Mouse (Mus musculus): ENCODE results near the gene Il18.
A peak's percentile ranks its signal among the peaks of the same experiment; 100 is the strongest.

- TF ChIP-seq CTCF (IDR thresholded peaks at IDR 0.05) (peak; percentile 55), POLR2A (IDR thresholded peaks at IDR 0.05; ENCODE audit: insufficient read depth, low read depth, low read length) (no peak)
Observed at GRCm38 (mm10) chr9:50521562-50521961, 33.1 kb upstream of the Il18 start.
